Comparison of ENCODE assay signal across 17 mouse cellular contexts in the genomic region with DNA sequence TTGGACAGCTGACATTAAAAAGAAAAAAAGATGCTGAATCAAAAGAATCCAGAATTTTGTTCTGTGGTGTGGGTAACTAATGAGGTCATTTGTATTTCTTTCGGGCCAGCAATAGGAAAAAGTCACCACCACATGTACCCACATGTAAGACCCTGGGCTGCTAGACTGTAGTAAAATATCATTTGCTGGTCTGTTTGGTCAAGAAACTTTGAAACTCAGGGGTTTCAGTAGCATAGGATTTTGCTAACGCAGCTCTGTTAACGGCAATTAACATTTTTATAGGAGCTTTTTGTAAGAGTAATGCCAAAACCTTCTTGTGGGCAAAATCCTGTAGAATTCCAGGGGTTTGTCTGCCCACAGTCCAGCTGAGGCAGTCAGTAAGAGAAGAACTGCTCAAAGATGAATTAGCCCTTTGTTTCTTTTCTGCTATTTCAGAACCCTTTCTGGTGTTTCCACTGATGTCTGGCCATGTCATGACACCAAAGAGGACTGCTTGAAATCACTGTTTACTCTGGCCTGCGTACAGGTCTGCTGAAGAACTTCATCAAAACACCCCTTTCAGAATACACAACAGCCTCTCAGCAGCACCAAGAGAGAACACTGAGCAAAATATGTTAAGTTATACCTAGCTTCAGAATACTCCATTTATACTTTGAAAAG.
DNase-seq lines count a peak whose midpoint lies in the region; ATAC-seq and TF ChIP-seq lines count a peak whose summit lies in the region.
"Had no signal": no experiment of that assay in that cellular context is flagged by ENCODE, and none has a peak within 500 bp of the region (broad histone marks: within the 10 kb centered on the region; RNA-seq: fewer than 3 reads in every experiment).

No protein-coding gene starts in this region.

- no peak overlapping the region for H3K4me2 ChIP-seq in hindbrain, postnatal 0 days (ENCODE audit: low read depth, low read length)
- H3K4me2 ChIP-seq in liver, postnatal 0 days (ENCODE audit: low read depth, low read length), result no peak overlapping the region
- H3K4me2 ChIP-seq in liver, embryonic 12.5 days, result no peak overlapping the region
- H3K4me2 ChIP-seq: neural tube, embryonic 13.5 days; stomach, embryonic 15.5 days had no signal

- H3K27ac ChIP-seq in hindbrain, postnatal 0 days, result no peak overlapping the region
- no peak overlapping the region for H3K27ac ChIP-seq in hindbrain, embryonic 10.5 days
- H3K27ac ChIP-seq in liver, postnatal 0 days (ENCODE audit: low read depth), result peak overlapping the region; percentile 55
- H3K27ac ChIP-seq in liver, embryonic 12.5 days, result no peak overlapping the region
- H3K27ac ChIP-seq: neural tube, embryonic 13.5 days; stomach, embryonic 15.5 days had no signal

- H3K4me1 ChIP-seq in hindbrain, postnatal 0 days (ENCODE audit: insufficient read depth, low read length), result no peaks in the 10 kb centered on the region
- H3K4me1 ChIP-seq in hindbrain, embryonic 10.5 days (replicated peaks), result peaks cover 5% of the 10 kb centered on the region; the same call in 1 of the 2 replicates
- H3K4me1 ChIP-seq in liver, postnatal 0 days (ENCODE audit: insufficient read depth), result peaks cover 5% of the 10 kb centered on the region; the same call in 1 of the 2 replicates
- H3K4me1 ChIP-seq in liver, embryonic 12.5 days, result no peaks in the 10 kb centered on the region
- H3K4me1 ChIP-seq: neural tube, embryonic 13.5 days; stomach, embryonic 15.5 days had no signal

- ATAC-seq in hindbrain, postnatal 0 days, result no peak
- peak; percentile 41; the same call in 1 of the 2 replicates for ATAC-seq in liver, postnatal 0 days
- ATAC-seq in liver, embryonic 12.5 days, result no peak
- ATAC-seq: forebrain, embryonic 14.5 days; intestine, embryonic 16.5 days had no signal

- peak; percentile 26 to 29 for DNase-seq in heart, adult 18-20 months
- DNase-seq in heart, postnatal 25 days (ENCODE audit: low spot score), result no peak
- peak; percentile 9 for DNase-seq in hindbrain, postnatal 0 days (ENCODE audit: low spot score)
- no peak for DNase-seq in hindbrain, embryonic 10.5 days (ENCODE audit: low spot score)
- no peak for DNase-seq in liver, postnatal 0 days
- DNase-seq in gastrocnemius, postnatal 14 days, result no peak
- no peak for DNase-seq in natural killer cell, adult 2 months (ENCODE audit: low spot score in 2 of 2)
- DNase-seq: cerebellum, adult 9-11 months; lung, postnatal 14 days; right cerebral cortex, postnatal 14 days; thymus, adult 2 months had no signal

- no peaks in the 10 kb centered on the region for H3K27me3 ChIP-seq in hindbrain, postnatal 0 days (ENCODE audit: insufficient read depth, low read length)
- H3K27me3 ChIP-seq in hindbrain, embryonic 10.5 days (ENCODE audit: insufficient read depth, poor library complexity, severe bottlenecking), result no peaks in the 10 kb centered on the region
- no peaks in the 10 kb centered on the region for H3K27me3 ChIP-seq in liver, postnatal 0 days (ENCODE audit: insufficient read depth, low read length)
- no peaks in the 10 kb centered on the region for H3K27me3 ChIP-seq in liver, embryonic 12.5 days (replicated peaks)
- H3K27me3 ChIP-seq: megakaryocyte, embryonic 14.5 days; neural tube, embryonic 13.5 days; stomach, embryonic 15.5 days had no signal

- no peak overlapping the region for H3K4me3 ChIP-seq in hindbrain, postnatal 0 days (ENCODE audit: low read length)
- no peak overlapping the region for H3K4me3 ChIP-seq in hindbrain, embryonic 10.5 days
- no peak overlapping the region for H3K4me3 ChIP-seq in liver, postnatal 0 days (ENCODE audit: low read depth, low read length)
- H3K4me3 ChIP-seq in liver, embryonic 12.5 days, result no peak overlapping the region
- H3K4me3 ChIP-seq: megakaryocyte, embryonic 14.5 days; neural tube, embryonic 13.5 days; stomach, embryonic 15.5 days had no signal

- intact Hi-C loops in heart, postnatal 25 days (cut with DNase I), result no loop called here
- intact Hi-C loops in gastrocnemius, postnatal 14 days (cut with DNase I; ENCODE audit: low total_unique reads), result no loop called here

- H3K9ac ChIP-seq in hindbrain, postnatal 0 days (replicated peaks; ENCODE audit: low read length), result no peak overlapping the region
- H3K9ac ChIP-seq in liver, postnatal 0 days (replicated peaks), result no peak overlapping the region
- no peak overlapping the region for H3K9ac ChIP-seq in liver, embryonic 12.5 days
- H3K9ac ChIP-seq: neural tube, embryonic 13.5 days; stomach, embryonic 15.5 days had no signal

- TF ChIP-seq CTCF in hindbrain, postnatal 0 days (IDR thresholded peaks at IDR 0.05; ENCODE audit: low read depth), result no peak
- no peak for TF ChIP-seq CTCF in liver, postnatal 0 days (IDR thresholded peaks at IDR 0.05; ENCODE audit: low read depth)

- peaks cover 2% of the 10 kb centered on the region; the same call in 1 of the 2 replicates for H3K36me3 ChIP-seq in hindbrain, postnatal 0 days (ENCODE audit: insufficient read depth, low read length)
- H3K36me3 ChIP-seq in hindbrain, embryonic 10.5 days, result peaks cover 63% of the 10 kb centered on the region
- no peaks in the 10 kb centered on the region; the same call in 1 of the 2 replicates for H3K36me3 ChIP-seq in liver, postnatal 0 days (replicated peaks; ENCODE audit: insufficient read depth, low read length)
- H3K36me3 ChIP-seq in liver, embryonic 12.5 days, result peaks cover 54% of the 10 kb centered on the region

- H3K9me3 ChIP-seq in hindbrain, postnatal 0 days (ENCODE audit: low read length), result no peaks in the 10 kb centered on the region
- H3K9me3 ChIP-seq in hindbrain, embryonic 10.5 days, result no peaks in the 10 kb centered on the region
- H3K9me3 ChIP-seq in liver, postnatal 0 days (ENCODE audit: low read length), result no peaks in the 10 kb centered on the region
- no peaks in the 10 kb centered on the region for H3K9me3 ChIP-seq in liver, embryonic 12.5 days (replicated peaks)
- H3K9me3 ChIP-seq: megakaryocyte, embryonic 14.5 days; neural tube, embryonic 13.5 days; stomach, embryonic 15.5 days had no signal

- WGBS in hindbrain, postnatal 0 days, result 55% methylated on average over 4 of the region's 4 CpGs
- 74% methylated on average over 4 of the region's 4 CpGs for WGBS in hindbrain, embryonic 10.5 days
- WGBS in liver, postnatal 0 days (ENCODE audit: insufficient replicate concordance), result 75% methylated on average over 4 of the region's 4 CpGs
- WGBS in liver, embryonic 12.5 days (ENCODE audit: insufficient replicate concordance), result 81% methylated on average over 4 of the region's 4 CpGs

- TF ChIP-seq EP300 in liver, postnatal 0 days (IDR thresholded peaks at IDR 0.05; ENCODE audit: low read depth), result no peak

Comparison
In these comparisons a context has a peak if more than half of its experiments do, and no peak if none do; other contexts are left out.
1. DNase-seq: peak in heart, adult 18-20 months (2 of 2) and hindbrain, postnatal 0 days (single experiment); none in heart, postnatal 25 days (single experiment), hindbrain, embryonic 10.5 days (single experiment), liver, postnatal 0 days (single experiment), gastrocnemius, postnatal 14 days (single experiment) and natural killer cell, adult 2 months (0 of 2).